15 mouse cellular contexts compared by ENCODE assay signal in genomic region chr17:32333675-32334303, GRCm38 (mm10). TPM values are rescaled to one million over a fixed set of nuclear protein-coding genes. Genes with fewer than 3 reads are reported as not detected.
DNase-seq lines count a peak whose midpoint lies in the region; ATAC-seq and TF ChIP-seq lines count a peak whose summit lies in the region.
"Had no signal": no experiment of that assay in that cellular context is flagged by ENCODE, and none has a peak within 500 bp of the region (broad histone marks: within the 10 kb centered on the region; RNA-seq: fewer than 3 reads in every experiment).

No protein-coding gene starts in this region.

- 67% methylated on average over 31 of the region's 31 CpGs for WGBS in heart, embryonic 10.5 days
- WGBS in heart, adult 2 months: 74% methylated on average over 31 of the region's 31 CpGs
- 85% methylated on average over 28 of the region's 31 CpGs for WGBS in liver, postnatal 0 days (ENCODE audit: insufficient replicate concordance)
- WGBS in embryonic facial prominence, embryonic 10.5 days: 90% methylated on average over 31 of the region's 31 CpGs
- 74% methylated on average over 31 of the region's 31 CpGs for WGBS in liver, embryonic 12.5 days (ENCODE audit: insufficient replicate concordance)

- H3K4me1 ChIP-seq in heart, embryonic 10.5 days: peaks cover 19% of the 10 kb centered on the region
- no peaks in the 10 kb centered on the region for H3K4me1 ChIP-seq in heart, adult 2 months (ENCODE audit: control insufficient read depth, insufficient read depth, low read length)
- no peaks in the 10 kb centered on the region for H3K4me1 ChIP-seq in liver, postnatal 0 days (ENCODE audit: insufficient read depth)
- no peaks in the 10 kb centered on the region for H3K4me1 ChIP-seq in embryonic facial prominence, embryonic 10.5 days
- H3K4me1 ChIP-seq in liver, embryonic 12.5 days: 0 out of 2 replicates have a peak, but pooled peaks cover 2% of the 10 kb centered on the region
- H3K4me1 ChIP-seq: heart, embryonic 13.5 days; limb, embryonic 13.5 days; midbrain, embryonic 10.5 days; neural tube, embryonic 13.5 days had no signal

- H3K79me2 ChIP-seq in heart, adult 2 months (replicated peaks; ENCODE audit: control insufficient read depth, insufficient read depth, low read length): peaks cover 2% of the 10 kb centered on the region; the same call in 1 of the 2 replicates

- peak overlapping the region; percentile 8; the same call in 1 of the 2 replicates for H3K4me3 ChIP-seq in heart, embryonic 10.5 days
- H3K4me3 ChIP-seq in heart, adult 2 months: no peak overlapping the region
- no peak overlapping the region for H3K4me3 ChIP-seq in liver, postnatal 0 days (ENCODE audit: low read depth, low read length)
- H3K4me3 ChIP-seq in embryonic facial prominence, embryonic 10.5 days: 0 out of 2 replicates have a peak overlapping the region, but pooled peaks have one; percentile 13
- no peak overlapping the region for H3K4me3 ChIP-seq in liver, embryonic 12.5 days
- H3K4me3 ChIP-seq: erythroblast, embryonic 14.5 days; heart, embryonic 13.5 days; limb, embryonic 13.5 days; midbrain, embryonic 10.5 days; neural tube, embryonic 13.5 days had no signal

- H3K27me3 ChIP-seq in heart, embryonic 10.5 days (ENCODE audit: insufficient read depth, poor library complexity, severe bottlenecking): no peaks in the 10 kb centered on the region
- no peaks in the 10 kb centered on the region for H3K27me3 ChIP-seq in heart, adult 2 months (ENCODE audit: control insufficient read depth, insufficient read depth, low read length)
- no peaks in the 10 kb centered on the region for H3K27me3 ChIP-seq in liver, postnatal 0 days (ENCODE audit: insufficient read depth, low read length)
- H3K27me3 ChIP-seq in embryonic facial prominence, embryonic 10.5 days (replicated peaks; ENCODE audit: low read depth, poor library complexity, severe bottlenecking): no peaks in the 10 kb centered on the region
- H3K27me3 ChIP-seq in liver, embryonic 12.5 days (replicated peaks): no peaks in the 10 kb centered on the region
- H3K27me3 ChIP-seq: heart, embryonic 13.5 days; limb, embryonic 13.5 days; neural tube, embryonic 13.5 days had no signal

- no peak overlapping the region for H3K4me2 ChIP-seq in liver, postnatal 0 days (ENCODE audit: low read depth, low read length)
- H3K4me2 ChIP-seq in liver, embryonic 12.5 days: no peak overlapping the region
- H3K4me2 ChIP-seq: heart, embryonic 13.5 days; limb, embryonic 13.5 days; neural tube, embryonic 13.5 days had no signal

- no peak for TF ChIP-seq EP300 in heart, adult 2 months (IDR thresholded peaks at IDR 0.05; ENCODE audit: insufficient read depth, low read depth, low read length)
- no peak for TF ChIP-seq EP300 in liver, postnatal 0 days (IDR thresholded peaks at IDR 0.05; ENCODE audit: low read depth)

- no peak for ATAC-seq in liver, postnatal 0 days
- ATAC-seq in liver, embryonic 12.5 days: peak; percentile 46

- H3K9ac ChIP-seq in heart, adult 2 months (ENCODE audit: low read depth, low read length): no peak overlapping the region
- H3K9ac ChIP-seq in liver, postnatal 0 days (replicated peaks): no peak overlapping the region
- H3K9ac ChIP-seq in liver, embryonic 12.5 days: no peak overlapping the region
- H3K9ac ChIP-seq: heart, embryonic 13.5 days; limb, embryonic 13.5 days; neural tube, embryonic 13.5 days had no signal

- intact Hi-C loops in heart, adult 2 months (cut with DNase I): no loop called here

- H3K27ac ChIP-seq in heart, embryonic 10.5 days: peak overlapping the region; percentile 52
- no peak overlapping the region for H3K27ac ChIP-seq in heart, adult 2 months
- no peak overlapping the region for H3K27ac ChIP-seq in liver, postnatal 0 days (ENCODE audit: low read depth)
- no peak overlapping the region for H3K27ac ChIP-seq in embryonic facial prominence, embryonic 10.5 days (replicated peaks)
- no peak overlapping the region for H3K27ac ChIP-seq in liver, embryonic 12.5 days
- H3K27ac ChIP-seq: heart, embryonic 13.5 days; kidney, postnatal 0 days; limb, embryonic 13.5 days; midbrain, embryonic 10.5 days; neural tube, embryonic 13.5 days had no signal

- no peak for DNase-seq in heart, embryonic 10.5 days (ENCODE audit: low spot score)
- DNase-seq in heart, adult 2 months: no peak
- peak; percentile 19 for DNase-seq in liver
- no peak for DNase-seq in liver, postnatal 0 days
- DNase-seq in embryonic facial prominence, embryonic 10.5 days (ENCODE audit: low spot score): no peak
- no peak for DNase-seq in adrenal gland, adult 8-10 months
- no peak for DNase-seq in adrenal gland, adult 18-20 months (ENCODE audit: low spot score in 2 of 2)
- DNase-seq: cerebellum, postnatal 14 days had no signal

- H3K36me3 ChIP-seq in heart, embryonic 10.5 days: peaks cover 84% of the 10 kb centered on the region
- H3K36me3 ChIP-seq in heart, adult 2 months (ENCODE audit: control insufficient read depth, insufficient read depth, low read length): no peaks in the 10 kb centered on the region
- H3K36me3 ChIP-seq in liver, postnatal 0 days (replicated peaks; ENCODE audit: insufficient read depth, low read length): peaks cover 70% of the 10 kb centered on the region
- peaks cover 96% of the 10 kb centered on the region for H3K36me3 ChIP-seq in embryonic facial prominence, embryonic 10.5 days (replicated peaks)
- H3K36me3 ChIP-seq in liver, embryonic 12.5 days: peaks cover 95% of the 10 kb centered on the region

- TF ChIP-seq POLR2A in heart, adult 2 months (IDR thresholded peaks at IDR 0.05; ENCODE audit: insufficient read depth, low read depth, low read length): no peak

- H3K9me3 ChIP-seq in heart, embryonic 10.5 days: no peaks in the 10 kb centered on the region
- no peaks in the 10 kb centered on the region for H3K9me3 ChIP-seq in liver, postnatal 0 days (ENCODE audit: low read length)
- H3K9me3 ChIP-seq in embryonic facial prominence, embryonic 10.5 days: no peaks in the 10 kb centered on the region
- H3K9me3 ChIP-seq in liver, embryonic 12.5 days (replicated peaks): no peaks in the 10 kb centered on the region
- H3K9me3 ChIP-seq: heart, embryonic 13.5 days; limb, embryonic 13.5 days; midbrain, embryonic 10.5 days; neural tube, embryonic 13.5 days had no signal

- TF ChIP-seq CTCF in heart, adult 2 months (IDR thresholded peaks at IDR 0.05): no peak
- no peak for TF ChIP-seq CTCF in liver, postnatal 0 days (IDR thresholded peaks at IDR 0.05; ENCODE audit: low read depth)

RNA-seq across cellular contexts. Expression of gene Akap8, which starts 12.8 kb away (rescaled TPM):
- 100 and 115 TPM in 2 replicates for polyA plus RNA-seq in heart, embryonic 10.5 days (2016; fragmentation: Nextera tagmentation; extraction: Ambion mirVana)
- 10 to 100 TPM; 38.9 to 40.7 TPM for total RNA-seq in heart, adult 2 months (2021)
- polyA plus RNA-seq in heart, adult 2 months (2012; rRNA removed): 32.2 and 40.4 TPM in 2 replicates
- polyA plus RNA-seq in liver, postnatal 0 days (2015; fragmentation: Nextera tagmentation; extraction: Ambion mirVana): 14.5 and 17.3 TPM in 2 replicates
- 152 and 159 TPM in 2 replicates for polyA plus RNA-seq in embryonic facial prominence, embryonic 10.5 days (2016; fragmentation: Nextera tagmentation; extraction: Ambion mirVana)
- polyA plus RNA-seq in liver, embryonic 12.5 days (2016; fragmentation: Nextera tagmentation; extraction: Ambion mirVana): 72.1 and 73.5 TPM in 2 replicates
- total RNA-seq in adrenal gland, adult 8-10 months (2022): 100 to 1,000 TPM in 2 of 4 experiments, 10 to 100 TPM in 2; 60.5 to 149 (median 103) TPM
- total RNA-seq in adrenal gland, adult 18-20 months (2021): 10 to 100 TPM; 73.4 to 87.9 TPM

RNA-seq across cellular contexts. Expression of gene Akap8l, which starts 16.6 kb away (rescaled TPM):
- 84.7 and 88.6 TPM in 2 replicates for polyA plus RNA-seq in heart, embryonic 10.5 days (2016; fragmentation: Nextera tagmentation; extraction: Ambion mirVana)
- 10 to 100 TPM; 50.3 to 51.2 TPM for total RNA-seq in heart, adult 2 months (2021)
- polyA plus RNA-seq in heart, adult 2 months (2012; rRNA removed): 55.1 and 67.3 TPM in 2 replicates
- polyA plus RNA-seq in liver, postnatal 0 days (2015; fragmentation: Nextera tagmentation; extraction: Ambion mirVana): 21.5 and 23.8 TPM in 2 replicates
- 93.0 and 94.5 TPM in 2 replicates for polyA plus RNA-seq in embryonic facial prominence, embryonic 10.5 days (2016; fragmentation: Nextera tagmentation; extraction: Ambion mirVana)
- 49.7 and 50.1 TPM in 2 replicates for polyA plus RNA-seq in liver, embryonic 12.5 days (2016; fragmentation: Nextera tagmentation; extraction: Ambion mirVana)
- total RNA-seq in adrenal gland, adult 8-10 months (2022): 100 to 1,000 TPM; 105 to 275 (median 189) TPM
- total RNA-seq in adrenal gland, adult 18-20 months (2021): 100 to 1,000 TPM in 1 of 2 experiments, 10 to 100 TPM in 1; 98.4 to 128 TPM

RNA-seq across cellular contexts. Expression of gene Brd4, which starts 49.3 kb away (rescaled TPM):
- polyA plus RNA-seq in heart, embryonic 10.5 days (2016; fragmentation: Nextera tagmentation; extraction: Ambion mirVana): 73.1 and 105 TPM in 2 replicates
- 10 to 100 TPM; 53.3 to 55.6 TPM for total RNA-seq in heart, adult 2 months (2021)
- polyA plus RNA-seq in heart, adult 2 months (2012; rRNA removed): 16.5 and 21.7 TPM in 2 replicates
- polyA plus RNA-seq in liver, postnatal 0 days (2015; fragmentation: Nextera tagmentation; extraction: Ambion mirVana): 20.2 and 20.7 TPM in 2 replicates
- 116 and 122 TPM in 2 replicates for polyA plus RNA-seq in embryonic facial prominence, embryonic 10.5 days (2016; fragmentation: Nextera tagmentation; extraction: Ambion mirVana)
- 55.1 and 56.5 TPM in 2 replicates for polyA plus RNA-seq in liver, embryonic 12.5 days (2016; fragmentation: Nextera tagmentation; extraction: Ambion mirVana)
- total RNA-seq in adrenal gland, adult 8-10 months (2022): 100 to 1,000 TPM in 3 of 4 experiments, 10 to 100 TPM in 1; 95.4 to 135 (median 109) TPM
- 100 to 1,000 TPM in 1 of 2 experiments, 10 to 100 TPM in 1; 96.2 to 110 TPM for total RNA-seq in adrenal gland, adult 18-20 months (2021)

RNA-seq across cellular contexts. Expression of gene Wiz, which starts 55.5 kb away (rescaled TPM):
- polyA plus RNA-seq in heart, embryonic 10.5 days (2016; fragmentation: Nextera tagmentation; extraction: Ambion mirVana): 17.9 and 21.8 TPM in 2 replicates
- 10 to 100 TPM; 16.0 to 16.6 TPM for total RNA-seq in heart, adult 2 months (2021)
- polyA plus RNA-seq in heart, adult 2 months (2012; rRNA removed): 17.2 and 17.4 TPM in 2 replicates
- polyA plus RNA-seq in liver, postnatal 0 days (2015; fragmentation: Nextera tagmentation; extraction: Ambion mirVana): 2.7 and 3.2 TPM in 2 replicates
- 35.1 and 35.2 TPM in 2 replicates for polyA plus RNA-seq in embryonic facial prominence, embryonic 10.5 days (2016; fragmentation: Nextera tagmentation; extraction: Ambion mirVana)
- polyA plus RNA-seq in liver, embryonic 12.5 days (2016; fragmentation: Nextera tagmentation; extraction: Ambion mirVana): 13.3 and 14.8 TPM in 2 replicates
- total RNA-seq in adrenal gland, adult 8-10 months (2022): 10 to 100 TPM; 45.4 to 81.3 (median 58.8) TPM
- total RNA-seq in adrenal gland, adult 18-20 months (2021): 10 to 100 TPM; 42.5 to 49.1 TPM

Comparison
In these comparisons a context has a peak if more than half of its experiments do, and no peak if none do; other contexts are left out.
1. H3K4me3 ChIP-seq: peak in heart, embryonic 10.5 days (single experiment) and embryonic facial prominence, embryonic 10.5 days (single experiment); none in heart, adult 2 months (single experiment), liver, postnatal 0 days (single experiment) and liver, embryonic 12.5 days (single experiment).